Comparison of ENCODE assay signal across 13 mouse cellular contexts in the genomic region with DNA sequence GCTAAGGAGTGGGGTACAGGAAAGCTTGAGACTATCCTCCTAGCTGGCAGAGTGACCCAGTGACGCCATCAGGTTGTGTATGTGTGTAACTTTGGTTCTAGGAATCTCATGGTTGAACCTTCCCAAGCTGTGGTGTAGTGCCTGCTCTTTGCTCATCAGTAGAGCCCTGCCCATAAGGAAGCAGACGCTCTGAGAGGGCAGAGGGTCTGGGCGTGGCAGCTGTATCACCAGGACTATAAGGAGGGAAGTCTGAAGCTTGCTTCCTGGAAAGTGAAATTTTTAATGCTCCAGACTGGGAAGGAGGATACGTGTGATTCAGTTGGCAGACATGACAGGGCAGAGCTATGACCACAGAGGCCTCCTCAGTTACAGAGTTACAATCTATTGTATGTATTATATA. TPM values are rescaled to one million over a fixed set of nuclear protein-coding genes. Genes with fewer than 3 reads are reported as not detected.
DNase-seq lines count a peak whose midpoint lies in the region; ATAC-seq and TF ChIP-seq lines count a peak whose summit lies in the region.
"Had no signal": no experiment of that assay in that cellular context is flagged by ENCODE, and none has a peak within 500 bp of the region (broad histone marks: within the 10 kb centered on the region; RNA-seq: fewer than 3 reads in every experiment).

No protein-coding gene starts in this region.

- TF ChIP-seq POLR2A in lung, adult 2 months (IDR thresholded peaks at IDR 0.05; ENCODE audit: borderline replicate concordance, extremely low read depth, low read depth, low read length), result no peak
- TF ChIP-seq POLR2A in small intestine, adult 2 months (IDR thresholded peaks at IDR 0.05; ENCODE audit: low read depth, low read length), result no peak

- DNase-seq in heart, postnatal 4 days, result no peak
- peak; percentile 46 to 49 for DNase-seq in lung, adult 18-20 months
- no peak for DNase-seq in lung, adult 2 months
- no peak for DNase-seq in adrenal gland, postnatal 10 days
- DNase-seq in cerebellum, postnatal 36 days, result no peak
- DNase-seq: cerebellum, adult 18-20 months; heart, adult 11 months; thymus, postnatal 14 days had no signal

- H3K27ac ChIP-seq in heart, embryonic 13.5 days (replicated peaks), result peak overlapping the region; percentile 48
- 0 out of 2 replicates have a peak overlapping the region, but pooled peaks have one; percentile 16 for H3K27ac ChIP-seq in liver, embryonic 15.5 days (replicated peaks)
- peak overlapping the region; percentile 72 for H3K27ac ChIP-seq in small intestine, adult 2 months (ENCODE audit: insufficient read depth, low read depth, low read length)

- H3K4me2 ChIP-seq in heart, embryonic 13.5 days, result no peak overlapping the region
- H3K4me2 ChIP-seq in liver, embryonic 15.5 days, result no peak overlapping the region

- 58% methylated on average over 4 of the region's 4 CpGs for WGBS in heart, embryonic 13.5 days
- WGBS in lung, adult 2 months, result 47% methylated on average over 4 of the region's 4 CpGs
- 46% methylated on average over 4 of the region's 4 CpGs for WGBS in liver, embryonic 15.5 days (ENCODE audit: insufficient replicate concordance)
- WGBS in small intestine, adult 2 months, result 22% methylated on average over 4 of the region's 4 CpGs

- H3K4me3 ChIP-seq in heart, embryonic 13.5 days, result no peak overlapping the region
- H3K4me3 ChIP-seq in lung, adult 2 months (replicated peaks; ENCODE audit: extremely low read depth, low read depth, low read length), result no peak overlapping the region
- H3K4me3 ChIP-seq in liver, embryonic 15.5 days (replicated peaks), result no peak overlapping the region
- no peak overlapping the region for H3K4me3 ChIP-seq in small intestine, adult 2 months (ENCODE audit: low read depth, low read length)

- no peaks in the 10 kb centered on the region for H3K27me3 ChIP-seq in heart, embryonic 13.5 days (replicated peaks)
- no peaks in the 10 kb centered on the region for H3K27me3 ChIP-seq in liver, embryonic 15.5 days
- no peaks in the 10 kb centered on the region for H3K27me3 ChIP-seq in small intestine, adult 2 months (ENCODE audit: control insufficient read depth, insufficient read depth, low read length)

- H3K4me1 ChIP-seq in heart, embryonic 13.5 days, result peaks cover 100% of the 10 kb centered on the region
- peaks cover 26% of the 10 kb centered on the region for H3K4me1 ChIP-seq in lung, adult 2 months (ENCODE audit: control insufficient read depth, insufficient read depth, low read length)
- H3K4me1 ChIP-seq in liver, embryonic 15.5 days (replicated peaks), result peaks cover 96% of the 10 kb centered on the region
- H3K4me1 ChIP-seq in small intestine, adult 2 months (ENCODE audit: control insufficient read depth, insufficient read depth, insufficient read length, low read length), result peaks cover 74% of the 10 kb centered on the region

- ATAC-seq in heart, embryonic 13.5 days (ENCODE audit: extremely low read depth, insufficient number of reproducible peaks, low FRiP score, low TSS enrichment), result no peak
- ATAC-seq in liver, embryonic 15.5 days (ENCODE audit: insufficient read depth), result no peak
- ATAC-seq: hindbrain, embryonic 16.5 days had no signal

- no peak overlapping the region for H3K9ac ChIP-seq in heart, embryonic 13.5 days
- H3K9ac ChIP-seq in liver, embryonic 15.5 days, result no peak overlapping the region

- no peak for TF ChIP-seq CTCF in lung, adult 2 months (IDR thresholded peaks at IDR 0.05; ENCODE audit: insufficient read depth, low read length)
- TF ChIP-seq CTCF in small intestine, adult 2 months (IDR thresholded peaks at IDR 0.05; ENCODE audit: extremely low read depth, insufficient read length, insufficient replicate concordance, low read depth, low read length), result no peak

- H3K9me3 ChIP-seq in heart, embryonic 13.5 days, result no peaks in the 10 kb centered on the region
- no peaks in the 10 kb centered on the region for H3K9me3 ChIP-seq in liver, embryonic 15.5 days (replicated peaks)
- H3K9me3 ChIP-seq: megakaryocyte, embryonic 14.5 days had no signal

- no peaks in the 10 kb centered on the region for H3K36me3 ChIP-seq in heart, embryonic 13.5 days
- H3K36me3 ChIP-seq in liver, embryonic 15.5 days (replicated peaks), result no peaks in the 10 kb centered on the region
- H3K36me3 ChIP-seq in small intestine, adult 2 months (ENCODE audit: control insufficient read depth, insufficient read depth, low read length), result no peaks in the 10 kb centered on the region

RNA-seq across cellular contexts. Expression of a gene that starts 39.0 kb away (rescaled TPM):
- polyA plus RNA-seq in heart, embryonic 13.5 days (2015; fragmentation: Nextera tagmentation; extraction: Ambion mirVana), result 6.7 and 7.4 TPM in 2 replicates
- 10 to 100 TPM; 39.0 to 43.2 TPM for total RNA-seq in heart, postnatal 4 days (2021)
- polyA plus RNA-seq in lung, adult 2 months (2012; rRNA removed), result 71.3 and 81.8 TPM in 2 replicates
- 4.7 and 5.8 TPM in 2 replicates for polyA plus RNA-seq in liver, embryonic 15.5 days (2015; fragmentation: Nextera tagmentation; extraction: Ambion mirVana)
- 48.7 and 110 TPM in 2 replicates for polyA plus RNA-seq in small intestine, adult 2 months (2012; rRNA removed)
- total RNA-seq in adrenal gland, postnatal 10 days (2021), result 10 to 100 TPM; 49.3 to 75.6 TPM

Comparison
In these comparisons a context has a peak if more than half of its experiments do, and no peak if none do; other contexts are left out.
1. DNase-seq: peak in lung, adult 18-20 months (2 of 2); none in heart, postnatal 4 days (single experiment), lung, adult 2 months (single experiment), adrenal gland, postnatal 10 days (single experiment) and cerebellum, postnatal 36 days (0 of 2).
2. H3K27ac ChIP-seq: peak in every context shown above with its lines; median percentile 72 in small intestine, adult 2 months; 48 in heart, embryonic 13.5 days; 16 in liver, embryonic 15.5 days.